Mouse (Mus musculus): ENCODE results near the gene Depdc7. TPM values are rescaled to one million over a fixed set of nuclear protein-coding genes. Genes with fewer than 3 reads are reported as not detected.

The Depdc7 gene
- total and polyA plus RNA-seq, 2 experiments from 2014 or later, result 4.0 to 4.1 TPM

DNA sequence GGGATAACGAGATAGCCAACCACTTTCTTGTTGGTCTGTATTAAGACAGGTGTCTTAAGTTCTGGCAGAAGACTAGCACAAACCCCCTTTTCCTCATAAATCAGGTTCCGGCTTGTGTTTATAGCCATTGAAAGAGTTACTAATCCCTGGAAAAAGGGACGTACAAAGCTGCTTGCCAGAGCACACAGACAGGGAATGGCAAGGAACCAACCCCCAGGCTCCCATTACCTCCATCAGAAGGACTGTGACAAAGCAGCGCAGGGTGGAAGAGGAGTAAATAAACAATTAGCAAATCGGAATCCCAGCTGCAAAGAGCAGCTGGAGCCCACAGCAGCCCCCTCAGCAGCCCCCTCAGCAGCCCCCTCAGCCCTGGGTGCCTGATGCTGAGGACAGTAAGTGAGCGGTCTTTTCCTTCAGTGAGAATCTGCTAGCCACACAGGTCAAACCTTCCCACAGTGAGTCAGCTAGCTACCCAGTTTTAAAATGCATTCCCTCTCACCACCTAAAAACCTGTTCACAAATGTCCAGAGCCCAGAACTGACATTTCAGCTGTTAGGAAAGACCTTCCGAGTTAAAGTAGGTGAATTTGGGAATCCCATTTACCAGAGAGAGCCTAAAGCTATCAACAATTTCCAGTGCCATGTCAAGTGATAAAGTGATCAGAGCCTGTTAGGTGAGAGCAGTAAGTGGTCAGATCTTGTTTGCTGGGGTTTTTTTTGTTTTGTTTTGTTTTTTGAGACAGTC lies 1.5 kb downstream of the Depdc7 start:
- no peaks in the 10 kb centered on the region for H3K36me3 ChIP-seq (replicated peaks; ENCODE audit: control insufficient read depth, insufficient read depth, low read length)
- H3K27me3 ChIP-seq (ENCODE audit: control insufficient read depth, insufficient read depth, low read length), result no peaks in the 10 kb centered on the region
- TF ChIP-seq EP300 (IDR thresholded peaks at IDR 0.05; ENCODE audit: low read depth) (no peak), CTCF (IDR thresholded peaks at IDR 0.05; ENCODE audit: low read depth) (no peak)
- no peak overlapping the region for H3K4me2 ChIP-seq (ENCODE audit: low read depth, low read length)
- no peak overlapping the region for H3K9ac ChIP-seq (replicated peaks; ENCODE audit: low read depth, low read length)
- WGBS, result 69% methylated on average over 7 of the region's 7 CpGs
- peaks cover 7% of the 10 kb centered on the region; the same call in 1 of the 2 replicates for H3K4me1 ChIP-seq (ENCODE audit: control insufficient read depth, insufficient read depth)
- DNase-seq (ENCODE audit: low spot score) (no peak), ATAC-seq (ENCODE audit: insufficient read depth, low read depth) (no peak)
- H3K4me3 ChIP-seq (ENCODE audit: low read depth, low read length), result no peak overlapping the region
- no peak overlapping the region for H3K27ac ChIP-seq (ENCODE audit: low read depth)
- H3K9me3 ChIP-seq (replicated peaks; ENCODE audit: control insufficient read depth, low read length), result no peaks in the 10 kb centered on the region

DNA sequence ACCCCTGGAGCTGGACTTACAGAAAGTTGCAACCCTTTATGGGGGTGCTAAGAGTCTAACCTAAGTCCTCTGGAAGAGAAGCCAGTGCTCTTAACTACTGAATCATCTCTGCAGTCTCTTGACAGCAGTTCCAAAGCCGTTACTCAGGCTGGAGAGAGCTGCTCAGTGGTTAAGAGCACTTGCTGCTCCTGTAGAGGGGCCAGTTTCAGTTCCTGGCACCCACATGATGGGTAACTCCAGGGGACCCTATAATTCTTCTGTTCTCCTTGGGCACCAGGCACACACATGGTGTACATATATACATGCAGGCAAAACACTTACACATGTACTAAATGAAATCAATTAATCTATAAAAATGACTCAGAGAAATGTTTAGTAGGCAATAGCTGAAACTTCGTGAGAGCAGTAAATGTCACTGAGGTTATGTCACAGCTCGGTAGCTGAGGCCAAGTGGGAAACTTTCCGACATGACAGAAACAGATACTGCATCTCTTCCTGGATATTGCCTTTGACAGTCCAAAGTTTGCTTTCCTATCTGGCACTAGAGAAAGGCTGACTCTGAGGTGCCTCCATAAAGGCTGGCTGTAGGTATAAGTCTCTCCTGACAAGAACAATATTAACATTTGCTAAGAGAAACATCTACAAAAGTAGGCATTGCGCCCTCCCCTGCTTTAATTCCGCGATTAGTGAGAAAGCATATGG lies 2.3 kb downstream of the Depdc7 start:
- Histone ChIP-seq H3K4me2 (ENCODE audit: low read depth, low read length) (no peak overlapping the region), H3K27ac (ENCODE audit: low read depth) (no peak overlapping the region), H3K9ac (replicated peaks; ENCODE audit: low read depth, low read length) (no peak overlapping the region), H3K36me3 (replicated peaks; ENCODE audit: control insufficient read depth, insufficient read depth, low read length) (no peaks in the 10 kb centered on the region), H3K4me3 (ENCODE audit: low read depth, low read length) (no peak overlapping the region), H3K4me1 (ENCODE audit: control insufficient read depth, insufficient read depth) (peaks cover 7% of the 10 kb centered on the region; the same call in 1 of the 2 replicates), H3K9me3 (replicated peaks; ENCODE audit: control insufficient read depth, low read length) (no peaks in the 10 kb centered on the region), H3K27me3 (ENCODE audit: control insufficient read depth, insufficient read depth, low read length) (no peaks in the 10 kb centered on the region)
- no peak for ATAC-seq (ENCODE audit: insufficient read depth, low read depth)
- no peak for TF ChIP-seq CTCF (IDR thresholded peaks at IDR 0.05; ENCODE audit: low read depth)
- TF ChIP-seq EP300 (IDR thresholded peaks at IDR 0.05; ENCODE audit: low read depth), result no peak
- no peak for DNase-seq (ENCODE audit: low spot score)
- 72% methylated on average over 7 of the region's 7 CpGs for WGBS

DNA sequence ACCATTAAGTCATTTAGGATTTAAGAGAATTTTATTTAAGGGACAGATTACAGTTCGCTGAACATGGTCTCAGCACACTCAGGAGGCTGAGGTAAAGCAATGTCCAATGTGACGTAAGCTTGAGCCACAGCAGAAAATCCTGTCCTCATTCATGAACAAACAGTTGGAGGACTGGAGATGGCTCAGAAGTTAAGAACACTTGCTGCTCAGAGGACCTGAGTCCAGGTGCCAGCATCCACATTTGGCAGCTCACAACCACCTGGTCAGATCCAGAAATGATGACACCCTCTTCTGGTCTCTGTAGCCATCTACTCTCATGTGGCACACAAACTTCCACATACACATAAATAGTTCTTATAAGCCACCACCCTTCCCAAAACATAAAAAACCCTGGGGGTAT lies 3.0 kb downstream of the Depdc7 start:
- H3K36me3 ChIP-seq (replicated peaks; ENCODE audit: control insufficient read depth, insufficient read depth, low read length), result no peaks in the 10 kb centered on the region
- no peak overlapping the region for H3K9ac ChIP-seq (replicated peaks; ENCODE audit: low read depth, low read length)
- no peaks in the 10 kb centered on the region for H3K9me3 ChIP-seq (replicated peaks; ENCODE audit: control insufficient read depth, low read length)
- WGBS, result 91% methylated on average over 2 of the region's 2 CpGs
- no peak overlapping the region for H3K4me2 ChIP-seq (ENCODE audit: low read depth, low read length)
- DNase-seq (ENCODE audit: low spot score) (no peak), ATAC-seq (ENCODE audit: insufficient read depth, low read depth) (no peak)
- no peak for TF ChIP-seq CTCF (IDR thresholded peaks at IDR 0.05; ENCODE audit: low read depth)
- TF ChIP-seq EP300 (IDR thresholded peaks at IDR 0.05; ENCODE audit: low read depth), result no peak
- H3K27ac ChIP-seq (ENCODE audit: low read depth), result no peak overlapping the region
- no peaks in the 10 kb centered on the region for H3K27me3 ChIP-seq (ENCODE audit: control insufficient read depth, insufficient read depth, low read length)
- no peak overlapping the region for H3K4me3 ChIP-seq (ENCODE audit: low read depth, low read length)
- peaks cover 7% of the 10 kb centered on the region; the same call in 1 of the 2 replicates for H3K4me1 ChIP-seq (ENCODE audit: control insufficient read depth, insufficient read depth)

DNA sequence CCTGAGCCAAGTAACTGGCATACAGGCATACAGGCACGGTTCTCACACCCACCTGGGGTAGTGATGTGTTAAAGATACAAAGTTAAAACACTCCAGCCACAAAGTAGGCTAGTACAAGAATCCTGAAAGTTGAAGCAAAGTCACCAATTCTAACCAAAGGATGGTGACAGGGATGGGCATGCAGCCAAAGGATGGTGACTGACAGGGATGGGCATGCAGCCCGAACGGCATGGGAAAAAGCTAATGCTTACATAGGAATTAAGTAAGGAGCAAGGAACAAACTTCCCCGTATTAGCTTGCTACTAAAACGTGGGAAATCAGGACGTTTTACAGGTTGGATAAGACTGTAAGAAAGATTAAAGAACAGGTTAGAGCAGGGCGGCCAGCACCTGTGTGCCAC lies 6.4 kb downstream of the Depdc7 start:
- Histone ChIP-seq H3K9ac (replicated peaks; ENCODE audit: low read depth, low read length) (no peak overlapping the region), H3K9me3 (replicated peaks; ENCODE audit: control insufficient read depth, low read length) (no peaks in the 10 kb centered on the region), H3K4me1 (ENCODE audit: control insufficient read depth, insufficient read depth) (no peaks in the 10 kb centered on the region), H3K36me3 (replicated peaks; ENCODE audit: control insufficient read depth, insufficient read depth, low read length) (no peaks in the 10 kb centered on the region), H3K27ac (ENCODE audit: low read depth) (no peak overlapping the region), H3K4me3 (ENCODE audit: low read depth, low read length) (no peak overlapping the region), H3K4me2 (ENCODE audit: low read depth, low read length) (no peak overlapping the region), H3K27me3 (ENCODE audit: control insufficient read depth, insufficient read depth, low read length) (no peaks in the 10 kb centered on the region)
- TF ChIP-seq CTCF (IDR thresholded peaks at IDR 0.05; ENCODE audit: low read depth) (no peak), EP300 (IDR thresholded peaks at IDR 0.05; ENCODE audit: low read depth) (no peak)
- WGBS, result 67% methylated on average over 7 of the region's 7 CpGs
- no peak for DNase-seq (ENCODE audit: low spot score)
- ATAC-seq (ENCODE audit: insufficient read depth, low read depth), result no peak

DNA sequence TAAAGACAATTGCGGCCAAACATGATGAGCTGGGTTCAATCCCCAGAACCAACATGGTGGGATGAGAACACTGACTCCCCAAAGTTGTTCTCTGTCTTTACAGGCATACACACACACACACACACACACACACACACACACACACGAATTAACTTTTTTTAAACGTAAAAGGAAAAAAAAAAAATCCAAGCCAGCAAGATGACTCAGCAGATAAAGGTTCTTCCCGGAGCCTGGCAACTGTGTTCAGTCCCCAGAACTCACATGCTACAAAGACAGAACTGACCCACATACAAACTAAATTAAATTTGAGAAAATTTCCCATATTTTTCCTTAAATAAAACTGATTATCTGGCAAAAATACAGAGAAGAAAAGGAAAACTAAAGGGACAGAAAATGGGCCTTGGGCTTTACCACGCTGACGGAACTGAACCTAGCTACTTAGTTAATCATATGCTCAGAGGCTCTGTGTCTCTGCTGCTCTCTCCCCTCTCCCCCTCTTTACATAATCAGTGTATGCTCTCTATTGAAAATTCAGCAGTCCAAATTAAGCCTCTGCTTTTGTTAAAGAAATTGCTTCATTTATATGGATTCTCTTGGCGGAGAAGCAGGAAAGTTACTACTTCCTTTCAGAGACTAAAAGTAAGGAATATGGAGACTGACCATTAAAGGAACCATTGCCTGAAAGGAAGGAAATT lies 10.0 kb downstream of the Depdc7 start:
- no peak for TF ChIP-seq CTCF (IDR thresholded peaks at IDR 0.05; ENCODE audit: low read depth)
- no peak for TF ChIP-seq EP300 (IDR thresholded peaks at IDR 0.05; ENCODE audit: low read depth)
- no peak for DNase-seq (ENCODE audit: low spot score)
- Histone ChIP-seq H3K27ac (ENCODE audit: low read depth) (no peak overlapping the region), H3K9me3 (replicated peaks; ENCODE audit: control insufficient read depth, low read length) (no peaks in the 10 kb centered on the region), H3K36me3 (replicated peaks; ENCODE audit: control insufficient read depth, insufficient read depth, low read length) (no peaks in the 10 kb centered on the region), H3K4me2 (ENCODE audit: low read depth, low read length) (no peak overlapping the region), H3K9ac (replicated peaks; ENCODE audit: low read depth, low read length) (no peak overlapping the region), H3K4me1 (ENCODE audit: control insufficient read depth, insufficient read depth) (no peaks in the 10 kb centered on the region), H3K4me3 (ENCODE audit: low read depth, low read length) (no peak overlapping the region), H3K27me3 (ENCODE audit: control insufficient read depth, insufficient read depth, low read length) (no peaks in the 10 kb centered on the region)
- 69% methylated on average over 7 of the region's 7 CpGs for WGBS
- ATAC-seq (ENCODE audit: insufficient read depth, low read depth), result no peak
